In genomic region chr10:127998260-127998659, GRCm38 (mm10) we compare ENCODE assay signal across 20 mouse cellular contexts. TPM values are rescaled to one million over a fixed set of nuclear protein-coding genes. Genes with fewer than 3 reads are reported as not detected.
A peak's percentile ranks its signal among the peaks of the same experiment; 100 is the strongest.
DNase-seq lines count a peak whose midpoint lies in the region; ATAC-seq and TF ChIP-seq lines count a peak whose summit lies in the region.
"Had no signal": no experiment of that assay in that cellular context is flagged by ENCODE, and none has a peak within 500 bp of the region (broad histone marks: within the 10 kb centered on the region; RNA-seq: fewer than 3 reads in every experiment).

No protein-coding gene starts in this region.

- H3K4me1 ChIP-seq in forebrain, postnatal 0 days (ENCODE audit: insufficient read depth) = no peaks in the 10 kb centered on the region
- no peaks in the 10 kb centered on the region for H3K4me1 ChIP-seq in forebrain, embryonic 15.5 days
- H3K4me1 ChIP-seq in liver, adult 2 months (ENCODE audit: control insufficient read depth, insufficient read depth, low read length) = no peaks in the 10 kb centered on the region
- no peaks in the 10 kb centered on the region for H3K4me1 ChIP-seq in liver, embryonic 11.5 days (replicated peaks; ENCODE audit: control insufficient read depth, insufficient read depth, low read length)
- H3K4me1 ChIP-seq: midbrain, embryonic 12.5 days; neural tube, embryonic 13.5 days had no signal

- no peak overlapping the region for H3K9ac ChIP-seq in forebrain, postnatal 0 days
- H3K9ac ChIP-seq in forebrain, embryonic 15.5 days (replicated peaks) = no peak overlapping the region
- H3K9ac ChIP-seq in liver, adult 2 months (ENCODE audit: low read depth, low read length) = no peak overlapping the region
- H3K9ac ChIP-seq in liver, embryonic 11.5 days (ENCODE audit: low read depth, low read length) = no peak overlapping the region
- H3K9ac ChIP-seq: midbrain, embryonic 12.5 days; neural tube, embryonic 13.5 days had no signal

- 94% methylated on average over 1 of the region's 1 CpGs for WGBS in forebrain, postnatal 0 days
- WGBS in forebrain, embryonic 15.5 days = 94% methylated on average over 1 of the region's 1 CpGs
- WGBS in liver, adult 2 months = 100% methylated on average over 1 of the region's 1 CpGs
- 97% methylated on average over 1 of the region's 1 CpGs for WGBS in liver, embryonic 11.5 days

- TF ChIP-seq CTCF in forebrain, postnatal 0 days (IDR thresholded peaks at IDR 0.05; ENCODE audit: low read depth) = peak; percentile 44
- TF ChIP-seq CTCF in liver, adult 2 months (IDR thresholded peaks at IDR 0.05; ENCODE audit: low read depth, low read length) = peak; percentile 55
- peak; percentile 52 for TF ChIP-seq CTCF in Patski (IDR thresholded peaks at IDR 0.05)

- no peak overlapping the region for H3K4me3 ChIP-seq in forebrain, postnatal 0 days (ENCODE audit: low read depth, low read length)
- no peak overlapping the region for H3K4me3 ChIP-seq in forebrain, embryonic 15.5 days
- H3K4me3 ChIP-seq in liver, adult 2 months (ENCODE audit: insufficient read depth, low read depth, low read length) = no peak overlapping the region
- no peak overlapping the region for H3K4me3 ChIP-seq in liver, embryonic 11.5 days (ENCODE audit: low read depth, low read length)
- H3K4me3 ChIP-seq: midbrain, embryonic 12.5 days; neural tube, embryonic 13.5 days had no signal

- no peaks in the 10 kb centered on the region for H3K27me3 ChIP-seq in forebrain, postnatal 0 days (ENCODE audit: insufficient read depth, low read length)
- H3K27me3 ChIP-seq in forebrain, embryonic 15.5 days = no peaks in the 10 kb centered on the region
- H3K27me3 ChIP-seq in liver, adult 2 months (ENCODE audit: control insufficient read depth, insufficient read depth, low read length) = no peaks in the 10 kb centered on the region
- H3K27me3 ChIP-seq in liver, embryonic 11.5 days (replicated peaks; ENCODE audit: control insufficient read depth, insufficient read depth, low read length) = no peaks in the 10 kb centered on the region
- peaks cover 23% of the 10 kb centered on the region for H3K27me3 ChIP-seq in Patski
- H3K27me3 ChIP-seq: midbrain, embryonic 12.5 days; neural tube, embryonic 13.5 days had no signal

- POLR2A ChIA-PET in Patski (lab: Charles Lee) = no interaction called here

- no peak for DNase-seq in forebrain, postnatal 0 days
- DNase-seq in liver, adult 2 months (ENCODE audit: extremely low read depth, low read depth, low spot score) = no peak
- DNase-seq in liver, embryonic 11.5 days (ENCODE audit: low spot score) = no peak
- no peak for DNase-seq in Patski (ENCODE audit: low read depth, low spot score)
- peak; percentile 26 for DNase-seq in naive thymus-derived CD4-positive, alpha-beta T cell, adult 2 months (ENCODE audit: low read depth)
- DNase-seq in right cerebral cortex, postnatal 10 days (ENCODE audit: low spot score in 2 of 2) = no peak
- DNase-seq in cerebellum, postnatal 36 days = no peak
- DNase-seq: cerebellum, adult 18-20 months; kidney, adult 18-20 months; layer of hippocampus, adult 9-11 months; lung, postnatal 14 days; spleen, adult 18-20 months; thymus, adult 2 months had no signal

- CTCF ChIA-PET in Patski (lab: Charles Lee) = no interaction called here

- in situ Hi-C loops in Patski (cut with MboI; ENCODE audit: low pct_unique_long_range_greater_than_20kb) = no loop called here

- H3K27ac ChIP-seq in forebrain, postnatal 0 days (ENCODE audit: low read depth, low read length) = no peak overlapping the region
- H3K27ac ChIP-seq in forebrain, embryonic 15.5 days (replicated peaks) = no peak overlapping the region
- no peak overlapping the region for H3K27ac ChIP-seq in liver, adult 2 months (replicated peaks; ENCODE audit: insufficient read depth, low read depth, low read length)
- no peak overlapping the region for H3K27ac ChIP-seq in liver, embryonic 11.5 days (ENCODE audit: low read depth, low read length)
- H3K27ac ChIP-seq: midbrain, embryonic 12.5 days; neural tube, embryonic 13.5 days had no signal

- H3K4me2 ChIP-seq in forebrain, postnatal 0 days (ENCODE audit: low read depth) = no peak overlapping the region
- H3K4me2 ChIP-seq in forebrain, embryonic 15.5 days (replicated peaks) = no peak overlapping the region
- no peak overlapping the region for H3K4me2 ChIP-seq in liver, embryonic 11.5 days
- H3K4me2 ChIP-seq: heart, embryonic 11.5 days; midbrain, embryonic 12.5 days; neural tube, embryonic 13.5 days had no signal

- no peaks in the 10 kb centered on the region for H3K9me3 ChIP-seq in forebrain, postnatal 0 days (ENCODE audit: low read length)
- H3K9me3 ChIP-seq in forebrain, embryonic 15.5 days = no peaks in the 10 kb centered on the region
- H3K9me3 ChIP-seq in liver, embryonic 11.5 days (ENCODE audit: control insufficient read depth, low read length) = no peaks in the 10 kb centered on the region

- no peak for TF ChIP-seq POLR2A in liver, adult 2 months (IDR thresholded peaks at IDR 0.05; ENCODE audit: extremely low read depth, insufficient read depth, low read length)

- no peaks in the 10 kb centered on the region for H3K79me2 ChIP-seq in liver, adult 2 months (ENCODE audit: control insufficient read depth, insufficient read depth, low read length)

- no peak for ATAC-seq in forebrain, postnatal 0 days
- no peak for ATAC-seq in forebrain, embryonic 15.5 days (replicated peaks)
- ATAC-seq in liver, embryonic 11.5 days (replicated peaks; ENCODE audit: low FRiP score) = no peak
- no peak for ATAC-seq in Patski

- H3K36me3 ChIP-seq in forebrain, postnatal 0 days (ENCODE audit: insufficient read depth) = no peaks in the 10 kb centered on the region
- H3K36me3 ChIP-seq in forebrain, embryonic 15.5 days = no peaks in the 10 kb centered on the region
- H3K36me3 ChIP-seq in liver, adult 2 months (ENCODE audit: control insufficient read depth, insufficient read depth, low read length) = 0 out of 2 replicates have a peak, but pooled peaks cover 2% of the 10 kb centered on the region
- no peaks in the 10 kb centered on the region for H3K36me3 ChIP-seq in liver, embryonic 11.5 days (ENCODE audit: control insufficient read depth, insufficient read depth, low read length)
- H3K36me3 ChIP-seq: midbrain, embryonic 12.5 days; neural tube, embryonic 13.5 days had no signal

RNA-seq across cellular contexts. Expression of gene Hsd17b6, which starts 9.2 kb away (rescaled TPM):
- total RNA-seq in forebrain, postnatal 0 days (2014; rRNA removed) = not detected in 2 replicates
- polyA plus RNA-seq in forebrain, postnatal 0 days (2015; fragmentation: Nextera tagmentation; extraction: Ambion mirVana) = not detected in 2 replicates
- polyA plus RNA-seq in forebrain, embryonic 15.5 days (2015; fragmentation: Nextera tagmentation; extraction: Ambion mirVana) = not detected in 2 replicates
- total RNA-seq in liver, adult 2 months (2014; rRNA removed) = 468 and 651 TPM in 2 replicates
- 229 and 364 TPM in 2 replicates for polyA plus RNA-seq in liver, adult 2 months (2012; rRNA removed)
- polyA plus RNA-seq in liver, embryonic 11.5 days (2014; fragmentation: Nextera tagmentation; extraction: Ambion mirVana) = not detected in 2 replicates
- not detected for polyA plus RNA-seq in Patski (2021)
- total RNA-seq: gastrocnemius, adult 18-20 months had no signal
- polyA plus RNA-seq: heart, embryonic 11.5 days; hindbrain, embryonic 11.5 days; limb, embryonic 11.5 days; midbrain, embryonic 12.5 days; neural tube, embryonic 13.5 days had no signal

RNA-seq across cellular contexts. Expression of gene Prim1, which starts 16.7 kb away (rescaled TPM):
- total RNA-seq in forebrain, postnatal 0 days (2014; rRNA removed) = 22.9 and 33.2 TPM in 2 replicates
- polyA plus RNA-seq in forebrain, postnatal 0 days (2015; fragmentation: Nextera tagmentation; extraction: Ambion mirVana) = 35.5 and 37.3 TPM in 2 replicates
- 61.6 and 62.3 TPM in 2 replicates for polyA plus RNA-seq in forebrain, embryonic 15.5 days (2015; fragmentation: Nextera tagmentation; extraction: Ambion mirVana)
- 3.5 and 5.5 TPM in 2 replicates for total RNA-seq in liver, adult 2 months (2014; rRNA removed)
- polyA plus RNA-seq in liver, adult 2 months (2012; rRNA removed) = 1.3 and 1.5 TPM in 2 replicates
- 106 and 112 TPM in 2 replicates for polyA plus RNA-seq in liver, embryonic 11.5 days (2014; fragmentation: Nextera tagmentation; extraction: Ambion mirVana)
- 28.4 TPM for polyA plus RNA-seq in Patski (2021)

RNA-seq across cellular contexts. Expression of gene Naca, which starts 37.1 kb away (rescaled TPM):
- 630 and 780 TPM in 2 replicates for total RNA-seq in forebrain, postnatal 0 days (2014; rRNA removed)
- polyA plus RNA-seq in forebrain, postnatal 0 days (2015; fragmentation: Nextera tagmentation; extraction: Ambion mirVana) = 527 and 662 TPM in 2 replicates
- 599 and 612 TPM in 2 replicates for polyA plus RNA-seq in forebrain, embryonic 15.5 days (2015; fragmentation: Nextera tagmentation; extraction: Ambion mirVana)
- 353 and 448 TPM in 2 replicates for total RNA-seq in liver, adult 2 months (2014; rRNA removed)
- 170 and 182 TPM in 2 replicates for polyA plus RNA-seq in liver, adult 2 months (2012; rRNA removed)
- 1,053 and 1,054 TPM in 2 replicates for polyA plus RNA-seq in liver, embryonic 11.5 days (2014; fragmentation: Nextera tagmentation; extraction: Ambion mirVana)
- polyA plus RNA-seq in Patski (2021) = 764 TPM

Comparison
In these comparisons a context has a peak if more than half of its experiments do, and no peak if none do; other contexts are left out.
1. RNA of gene Hsd17b6, which starts 9.2 kb away (polyA plus RNA-seq): 229 to 364 TPM in liver, adult 2 months; not detected in forebrain, postnatal 0 days, not detected in forebrain, embryonic 15.5 days, not detected in liver, embryonic 11.5 days and not detected in Patski (single experiment); every median in the first group is over 100 times any median in the second.
2. RNA of gene Prim1, which starts 16.7 kb away (polyA plus RNA-seq): 106 to 112 TPM in liver, embryonic 11.5 days, 61.6 to 62.3 TPM in forebrain, embryonic 15.5 days, 35.5 to 37.3 TPM in forebrain, postnatal 0 days and 28.4 TPM in Patski (single experiment); 1.3 to 1.5 TPM in liver, adult 2 months; every median in the first group is over 10 times any median in the second.
3. Peak in every context shown above with its lines, with median percentiles within 50 percentile points of each other: CTCF ChIP-seq.